17 mouse cellular contexts compared by ENCODE assay signal in genomic region chr6:128786396-128786795, GRCm38 (mm10). TPM values are rescaled to one million over a fixed set of nuclear protein-coding genes. Genes with fewer than 3 reads are reported as not detected.
"Had no signal": no experiment of that assay in that cellular context is flagged by ENCODE, and none has a peak within 500 bp of the region (broad histone marks: within the 10 kb centered on the region; RNA-seq: fewer than 3 reads in every experiment).

No protein-coding gene starts in this region.

RNA-seq across cellular contexts. Expression of gene Klrb1c, which starts 2.6 kb away (rescaled TPM):
- polyA plus RNA-seq: liver, embryonic 11.5 days; midbrain, embryonic 10.5 days; midbrain, embryonic 12.5 days; midbrain, embryonic 14.5 days; midbrain, embryonic 16.5 days; neural tube, embryonic 12.5 days; neural tube, embryonic 14.5 days had no signal

RNA-seq across cellular contexts. Expression of gene Gm44511, which starts 39.7 kb away (rescaled TPM):
- total RNA-seq: megakaryocyte-erythroid progenitor cell, adult 5-6 weeks had no signal
- polyA plus RNA-seq: liver, embryonic 11.5 days; liver, embryonic 15.5 days; liver, postnatal 0 days; lung, adult 2 months; lung, embryonic 15.5 days; midbrain, embryonic 10.5 days; midbrain, embryonic 12.5 days; midbrain, embryonic 14.5 days; midbrain, embryonic 16.5 days; neural tube, embryonic 12.5 days; neural tube, embryonic 14.5 days; stomach, embryonic 15.5 days; stomach, postnatal 0 days; testis, adult 2 months; thymus, adult 2 months had no signal

RNA-seq across cellular contexts. Expression of gene Klrb1b, which starts 39.7 kb away (rescaled TPM):
- polyA plus RNA-seq: liver, embryonic 11.5 days; liver, embryonic 13.5 days; midbrain, embryonic 10.5 days; midbrain, embryonic 12.5 days; midbrain, embryonic 16.5 days; neural tube, embryonic 12.5 days; neural tube, embryonic 14.5 days; testis, adult 2 months had no signal
